Mouse (Mus musculus) liver, adult 2 months (tissue): ENCODE results near the gene Olfr135. TPM values are rescaled to one million over a fixed set of nuclear protein-coding genes. Genes with fewer than 3 reads are reported as not detected.

Experiments
- DNase-seq: peaks from one replicate; pipeline ENCODE4 v3.0.0-alpha.2; 2011; ENCODE audit warnings: low read depth, low spot score; ENCODE audit errors: extremely low read depth
- H3K27ac ChIP-seq: fragments of 200-500 bp; replicated peaks from 2 replicates; pipeline ENCODE4 v1.5.1; 2012; ENCODE audit warnings: low read depth, mild to moderate bottlenecking, control low read depth, inconsistent platforms, low read length; ENCODE audit not compliant: insufficient read depth
- H3K27me3 ChIP-seq: fragments of 200-500 bp; 2 replicates; pipeline ENCODE4 v1.6.1; 2012; ENCODE audit warnings: mild to moderate bottlenecking, moderate library complexity, low read length, inconsistent platforms; ENCODE audit not compliant: control insufficient read depth, insufficient read depth
- H3K36me3 ChIP-seq: fragments of 200-500 bp; 2 replicates; pipeline ENCODE4 v1.6.1; 2012; ENCODE audit warnings: low read length, inconsistent platforms; ENCODE audit not compliant: control insufficient read depth, insufficient read depth
- H3K4me1 ChIP-seq: fragments of 200-500 bp; 2 replicates; pipeline ENCODE4 v1.6.1; 2011; ENCODE audit warnings: low read length; ENCODE audit not compliant: control insufficient read depth, insufficient read depth
- H3K4me3 ChIP-seq: fragments of 200-500 bp; 2 replicates; pipeline ENCODE4 v1.5.1; 2011; ENCODE audit warnings: low read depth, mild to moderate bottlenecking, control low read depth, low read length, moderate library complexity; ENCODE audit not compliant: insufficient read depth
- H3K79me2 ChIP-seq: fragments of 200-500 bp; 2 replicates; pipeline ENCODE4 v1.6.1; 2012; ENCODE audit warnings: inconsistent platforms, mild to moderate bottlenecking, low read length, moderate library complexity; ENCODE audit not compliant: control insufficient read depth, insufficient read depth
- H3K9ac ChIP-seq: fragments of 200-500 bp; 2 replicates; pipeline ENCODE4 v1.6.1; 2012; ENCODE audit warnings: low read depth, mild to moderate bottlenecking, control low read depth, inconsistent platforms, low read length
- CTCF ChIP-seq: fragments of 200-500 bp; IDR thresholded peaks from 2 replicates; pipeline ENCODE4 v1.5.1; 2011; ENCODE audit warnings: low read depth, low read length, control low read depth
- POLR2A ChIP-seq: fragments of 200-500 bp; IDR thresholded peaks from 2 replicates; pipeline ENCODE4 v1.6.1; 2011; ENCODE audit warnings: low read length, control low read depth; ENCODE audit not compliant: insufficient read depth; ENCODE audit errors: extremely low read depth
- WGBS: fragments of 180-500 bp; shearing (Covaris S2); methylation state at CpG from one replicate; pipeline ENCODE4 v1.1.7; 2018; 5-methylcytosine and 5-hydroxymethylcytosine counted together
- polyA plus RNA-seq: library from polyadenylated mRNA; depleted of rRNA; stranded (reverse); fragments of >200 nt; gene quantifications from 2 replicates; pipeline ENCODE4 v1.2.3, GENCODE M21; 2012; rRNA removed
- total RNA-seq: library from RNA; depleted of rRNA; stranded (reverse); fragments of >200 nt; gene quantifications from 2 replicates; pipeline ENCODE4 v1.2.3, GENCODE M21; 2014; rRNA removed

Olfr135 gene
- total RNA-seq = not detected in 2 replicates
- not detected in 2 replicates for polyA plus RNA-seq

DNA sequence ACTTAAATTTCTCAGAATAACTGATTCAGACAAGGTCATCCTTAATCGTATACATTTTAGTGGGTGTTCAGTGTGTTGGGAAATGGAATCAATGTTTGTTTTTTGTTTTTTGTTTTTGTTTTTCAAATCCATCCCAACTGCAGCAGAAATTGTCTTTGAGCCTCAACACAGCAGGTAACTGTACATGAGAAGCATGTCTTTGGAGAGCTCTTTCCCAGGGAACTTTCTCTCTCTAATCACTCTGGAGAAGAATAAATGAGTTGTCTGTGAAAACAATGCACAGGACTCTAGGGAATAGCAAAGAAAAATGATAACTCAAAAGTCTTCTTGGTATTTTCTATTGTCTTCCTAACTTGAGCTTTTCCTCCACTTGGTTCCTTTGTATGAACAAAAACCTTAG is at the start of gene Olfr135:
Gene Olfr135 (plus strand): TSS at position 301 of the 400 bp plus-strand sequence.
- 76% methylated on average over 1 of the region's 1 CpGs for WGBS
- H3K27me3 ChIP-seq = no peaks in the 10 kb centered on the region
- TF ChIP-seq POLR2A (no peak), CTCF (no peak)
- H3K79me2 ChIP-seq = no peaks in the 10 kb centered on the region
- H3K4me3 ChIP-seq = no peak within 1 kb of the TSS
- H3K4me1 ChIP-seq = no peaks in the 10 kb centered on the region
- H3K36me3 ChIP-seq = no peaks in the 10 kb centered on the region
- H3K27ac ChIP-seq = no peak within 1 kb of the TSS
- no peak within 1 kb of the TSS for H3K9ac ChIP-seq
- no peak for DNase-seq

DNA sequence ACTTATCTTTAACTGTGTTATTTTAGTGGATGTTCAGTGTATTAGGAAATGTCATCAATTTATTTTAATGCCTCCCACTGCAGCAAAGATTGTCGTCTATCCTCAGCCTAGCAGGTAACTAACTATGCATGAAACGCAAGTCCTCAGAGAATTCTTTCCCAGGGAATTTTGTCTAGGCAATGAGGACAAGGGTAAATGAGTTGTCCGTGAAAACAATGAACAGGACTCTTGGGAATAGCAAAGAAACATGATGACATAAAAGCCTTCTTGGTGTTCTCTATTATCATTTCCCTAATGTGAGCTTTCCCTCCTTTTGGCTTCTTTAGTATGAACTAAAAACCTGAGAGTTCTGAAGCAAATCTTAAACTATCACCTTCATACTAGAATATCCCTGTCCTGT is 33.0 kb upstream of the Olfr135 start, which contains the start of gene Olfr134:
Gene Olfr134 (plus strand): TSS at position 301 of the 400 bp plus-strand sequence.
- H3K36me3 ChIP-seq = no peaks in the 10 kb centered on the region
- WGBS = 65% methylated on average over 3 of the region's 3 CpGs

More for the DNA sequence above, 33.0 kb upstream of the Olfr135 start, which contains the start of gene Olfr134:
- Histone ChIP-seq H3K4me1 (no peaks in the 10 kb centered on the region), H3K27me3 (no peaks in the 10 kb centered on the region), H3K27ac (no peak within 1 kb of the TSS), H3K9ac (no peak within 1 kb of the TSS), H3K4me3 (no peak within 1 kb of the TSS), H3K79me2 (no peaks in the 10 kb centered on the region)
- no peak for DNase-seq
- TF ChIP-seq CTCF (no peak), POLR2A (no peak)

Other genes starting within 250 kb of the Olfr135 start
- gene Olfr129, start 144.3 kb upstream of the Olfr135 start, total RNA-seq = not detected in 2 replicates
- not detected in 2 replicates for gene Olfr129, start 144.3 kb upstream of the Olfr135 start, polyA plus RNA-seq
- gene Olfr130, start 140.4 kb upstream of the Olfr135 start, total RNA-seq = not detected in 2 replicates
- not detected in 2 replicates for gene Olfr130, start 140.4 kb upstream of the Olfr135 start, polyA plus RNA-seq
- not detected in 2 replicates for gene Olfr131, start 115.6 kb upstream of the Olfr135 start, total RNA-seq
- not detected in 2 replicates for gene Olfr131, start 115.6 kb upstream of the Olfr135 start, polyA plus RNA-seq
- gene Olfr132, start 69.8 kb upstream of the Olfr135 start, total RNA-seq = not detected in 2 replicates
- not detected in 2 replicates for gene Olfr132, start 69.8 kb upstream of the Olfr135 start, polyA plus RNA-seq
- not detected in 2 replicates for gene Olfr133, start 59.1 kb upstream of the Olfr135 start, total RNA-seq
- not detected in 2 replicates for gene Olfr133, start 59.1 kb upstream of the Olfr135 start, polyA plus RNA-seq
- not detected in 2 replicates for gene Olfr134, start 32.9 kb upstream of the Olfr135 start, total RNA-seq
- gene Olfr134, start 32.9 kb upstream of the Olfr135 start, polyA plus RNA-seq = not detected in 2 replicates
- gene Olfr138, start 56.7 kb downstream of the Olfr135 start, total RNA-seq = not detected in 2 replicates
- not detected in 2 replicates for gene Olfr138, start 56.7 kb downstream of the Olfr135 start, polyA plus RNA-seq
- not detected in 2 replicates for gene Olfr137, start 103.2 kb downstream of the Olfr135 start, total RNA-seq
- gene Olfr137, start 103.2 kb downstream of the Olfr135 start, polyA plus RNA-seq = not detected in 2 replicates
- not detected in 2 replicates for gene Olfr136, start 125.5 kb downstream of the Olfr135 start, total RNA-seq
- not detected in 2 replicates for gene Olfr136, start 125.5 kb downstream of the Olfr135 start, polyA plus RNA-seq
- not detected in 2 replicates for gene Esp36, start 215.8 kb downstream of the Olfr135 start, total RNA-seq
- not detected in 2 replicates for gene Esp36, start 215.8 kb downstream of the Olfr135 start, polyA plus RNA-seq